Mouse (Mus musculus) B cell, adult (primary cell): ENCODE measurements around the gene Ankrd9. TPM values are rescaled to one million over a fixed set of nuclear protein-coding genes. Genes with fewer than 3 reads are reported as not detected.

Experiments
- total RNA-seq: library from RNA; stranded (reverse); gene quantifications from 4 replicates; pipeline ENCODE4 v1.2.4, GENCODE M21; 2023; ENCODE audit not compliant: inconsistent age

Gene Ankrd9
- 12.3 to 13.4 TPM (median 12.9 TPM) in 4 replicates for total RNA-seq

DNA sequence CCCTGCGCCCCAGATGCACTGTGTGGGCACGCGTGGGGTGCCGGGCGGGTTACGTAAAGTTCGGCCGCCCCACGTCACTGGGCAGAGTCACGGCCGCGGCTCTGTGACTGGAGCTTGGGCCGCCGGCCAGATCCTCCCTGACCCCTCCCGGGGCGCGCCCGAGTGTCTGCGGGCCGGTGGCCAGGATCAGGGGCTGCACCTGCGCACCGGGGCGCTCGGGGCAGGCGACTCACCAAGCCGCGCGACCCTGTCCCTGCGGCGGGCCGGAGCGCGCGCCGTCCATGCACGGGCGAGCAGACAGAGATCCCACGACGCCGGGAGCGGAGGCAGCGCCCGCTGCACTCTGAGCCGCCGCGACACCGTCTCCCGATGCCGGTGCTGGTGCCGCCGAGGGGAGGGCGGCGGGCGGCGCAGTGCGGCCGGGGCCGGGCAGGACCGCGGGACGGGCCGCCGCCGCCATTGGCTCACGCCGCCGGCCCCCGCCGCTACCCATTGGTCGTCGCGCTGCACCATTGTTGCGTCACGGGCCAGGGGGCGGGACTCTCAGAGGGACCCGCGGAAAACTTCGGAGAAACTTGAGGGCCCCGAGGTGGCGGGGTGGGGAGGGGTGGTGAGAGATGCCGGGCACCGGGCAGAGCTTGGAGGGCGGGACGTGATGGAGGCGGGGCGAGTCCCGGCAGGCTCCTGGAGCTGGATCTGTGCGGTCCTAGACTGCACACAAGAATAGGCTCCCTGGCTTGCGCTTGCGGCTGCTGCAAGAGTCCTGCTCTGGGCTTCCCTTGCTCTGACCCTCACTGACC, at the start of gene Ankrd9:
TSS of gene Ankrd9 (minus strand) at position 434 of the 800 bp plus-strand sequence.

Other genes with a start within 250 kb of the Ankrd9 start
- gene Wdr20, start 241.1 kb downstream of the Ankrd9 start, total RNA-seq: 50.2 to 67.3 TPM (median 55.7 TPM) in 4 replicates
- 0.32 to 0.60 TPM in 2 of 4 replicates, not detected in the others for gene Mok, start 138.1 kb downstream of the Ankrd9 start, total RNA-seq
- gene Zfp839, start 128.8 kb downstream of the Ankrd9 start, total RNA-seq: 14.2 to 16.5 TPM (median 15.6 TPM) in 4 replicates
- gene Cinp, start 89.9 kb downstream of the Ankrd9 start, total RNA-seq: 24.3 to 28.4 TPM (median 26.8 TPM) in 4 replicates
- gene Tecpr2, start 89.8 kb downstream of the Ankrd9 start, total RNA-seq: 5.4 to 6.0 TPM (median 5.7 TPM) in 4 replicates
- 36.2 to 41.6 TPM (median 36.7 TPM) in 4 replicates for gene Rcor1, start 60.3 kb upstream of the Ankrd9 start, total RNA-seq
- gene Traf3, start 187.3 kb upstream of the Ankrd9 start, total RNA-seq: 72.6 to 89.5 TPM (median 77.8 TPM) in 4 replicates
- gene 4930595D18Rik, start 205.5 kb upstream of the Ankrd9 start, total RNA-seq: not detected in 4 replicates